Mouse (Mus musculus) inflammation-experienced regulatory T-cells, adult 6 months (primary cell): ENCODE data around the gene Ndufs8. TPM values are rescaled to one million over a fixed set of nuclear protein-coding genes. Genes with fewer than 3 reads are reported as not detected.

ENCODE experiments used
- polyA plus RNA-seq, 3 experiments: library from polyadenylated mRNA; unstranded; fragments of 100-300 nt; shearing (Covaris generic); gene quantifications; one replicate each; pipeline ENCODE4 v1.2.1; 2017

Ndufs8 gene
- polyA plus RNA-seq, 3 experiments from 2014 or later, result 219 to 266 (median 256) TPM

Other genes with a start within 250 kb of the Ndufs8 start
- under 1 TPM in 2 of 3 experiments, not detected in 1; 0.05 to 0.08 TPM for gene Lrp5, start 226.2 kb downstream of the Ndufs8 start, polyA plus RNA-seq
- gene 1810055G02Rik, start 204.5 kb downstream of the Ndufs8 start, polyA plus RNA-seq, result 1 to 10 TPM; 4.1 to 6.0 (median 5.3) TPM
- 10 to 100 TPM; 25.1 to 41.5 (median 32.7) TPM for gene Kmt5b, start 145.4 kb downstream of the Ndufs8 start, polyA plus RNA-seq
- gene Chka, start 61.0 kb downstream of the Ndufs8 start, polyA plus RNA-seq, result 1 to 10 TPM; 1.6 to 4.9 (median 4.3) TPM
- gene Tcirg1, start 5.6 kb downstream of the Ndufs8 start, polyA plus RNA-seq, result 10 to 100 TPM; 57.2 to 85.0 (median 60.4) TPM
- under 1 TPM in 1 of 3 experiments, not detected in 2; 0.36 TPM for gene Aldh3b1, start 17.0 kb upstream of the Ndufs8 start, polyA plus RNA-seq
- 10 to 100 TPM; 23.5 to 38.0 (median 26.2) TPM for gene Unc93b1, start 22.4 kb upstream of the Ndufs8 start, polyA plus RNA-seq
- not detected for gene Aldh3b3, start 45.9 kb upstream of the Ndufs8 start, polyA plus RNA-seq
- not detected for gene Aldh3b2, start 59.6 kb upstream of the Ndufs8 start, polyA plus RNA-seq
- gene Acy3, start 73.8 kb upstream of the Ndufs8 start, polyA plus RNA-seq, result 1 to 10 TPM in 2 of 3 experiments, under 1 TPM in 1; 0.73 to 2.3 (median 2.2) TPM
- not detected for gene Tbx10, start 80.0 kb upstream of the Ndufs8 start, polyA plus RNA-seq
- gene Nudt8, start 87.8 kb upstream of the Ndufs8 start, polyA plus RNA-seq, result 10 to 100 TPM; 10.3 to 16.2 (median 15.9) TPM
- gene Gm49405, start 87.9 kb upstream of the Ndufs8 start, polyA plus RNA-seq, result under 1 TPM; 0.16 to 0.99 (median 0.44) TPM
- gene Doc2g, start 90.5 kb upstream of the Ndufs8 start, polyA plus RNA-seq, result 1 to 10 TPM in 2 of 3 experiments, under 1 TPM in 1; 0.31 to 2.8 (median 1.6) TPM
- 100 to 1,000 TPM; 104 to 136 (median 114) TPM for gene Ndufv1, start 100.0 kb upstream of the Ndufs8 start, polyA plus RNA-seq
- gene Gstp1, start 125.2 kb upstream of the Ndufs8 start, polyA plus RNA-seq, result 100 to 1,000 TPM; 417 to 553 (median 508) TPM
- 10 to 100 TPM in 1 of 3 experiments, 1 to 10 TPM in 1, under 1 TPM in 1; 0.72 to 12.0 (median 5.0) TPM for gene Gstp2, start 133.2 kb upstream of the Ndufs8 start, polyA plus RNA-seq
- 100 to 1,000 TPM; 178 to 293 (median 197) TPM for gene Gstp3, start 146.8 kb upstream of the Ndufs8 start, polyA plus RNA-seq
- not detected for gene Cabp2, start 168.8 kb upstream of the Ndufs8 start, polyA plus RNA-seq
- gene Cdk2ap2, start 184.4 kb upstream of the Ndufs8 start, polyA plus RNA-seq, result 100 to 1,000 TPM; 329 to 406 (median 406) TPM
- gene Pitpnm1, start 187.2 kb upstream of the Ndufs8 start, polyA plus RNA-seq, result 100 to 1,000 TPM in 1 of 3 experiments, 10 to 100 TPM in 2; 80.6 to 147 (median 88.8) TPM
- gene Aip, start 213.1 kb upstream of the Ndufs8 start, polyA plus RNA-seq, result 100 to 1,000 TPM; 171 to 228 (median 197) TPM
- under 1 TPM in 1 of 3 experiments, not detected in 2; 0.22 TPM for gene Gpr152, start 227.0 kb upstream of the Ndufs8 start, polyA plus RNA-seq
- gene Cabp4, start 231.3 kb upstream of the Ndufs8 start, polyA plus RNA-seq, result 1 to 10 TPM in 1 of 3 experiments, under 1 TPM in 2; 0.91 to 1.1 (median 0.97) TPM
- gene Coro1b, start 235.8 kb upstream of the Ndufs8 start, polyA plus RNA-seq, result 100 to 1,000 TPM; 228 to 269 (median 241) TPM
- 100 to 1,000 TPM; 802 to 889 (median 855) TPM for gene Ptprcap, start 240.8 kb upstream of the Ndufs8 start, polyA plus RNA-seq